Mouse (Mus musculus): Measurements from ENCODE around the gene Hnf4a. TPM values are rescaled to one million over a fixed set of nuclear protein-coding genes. Genes with fewer than 3 reads are reported as not detected.

Gene Hnf4a
- polyA plus RNA-seq, 1 experiment = not detected

- no peak for TF ChIP-seq GATA1 (IDR thresholded peaks at IDR 0.05; ENCODE audit: low read length)
Measured at GRCm38 (mm10) chr2:163534958-163535524, 28.4 kb downstream of the Hnf4a start.

DNA sequence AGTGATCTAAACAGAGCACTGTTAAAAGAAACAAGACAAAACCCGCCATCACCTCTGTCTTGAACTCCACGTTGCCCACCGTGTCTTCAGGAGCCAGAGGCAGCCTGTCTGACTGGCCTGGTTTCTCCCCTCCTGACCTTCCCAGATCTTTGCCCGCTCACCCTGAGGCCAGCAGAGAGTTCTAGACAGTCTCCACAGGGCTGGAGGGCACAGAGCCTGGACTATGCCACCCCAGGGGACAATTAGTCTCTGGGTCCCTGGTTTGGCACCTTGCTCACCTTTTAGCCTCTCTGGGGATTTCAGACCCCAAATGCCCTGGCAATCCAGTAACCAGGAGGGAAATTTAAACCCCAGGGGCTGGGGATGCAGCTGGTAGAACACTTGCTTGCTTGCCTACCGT is 30.8 kb downstream of the Hnf4a start:
- TF ChIP-seq GATA1 (IDR thresholded peaks at IDR 0.05; ENCODE audit: low read length) = no peak

DNA sequence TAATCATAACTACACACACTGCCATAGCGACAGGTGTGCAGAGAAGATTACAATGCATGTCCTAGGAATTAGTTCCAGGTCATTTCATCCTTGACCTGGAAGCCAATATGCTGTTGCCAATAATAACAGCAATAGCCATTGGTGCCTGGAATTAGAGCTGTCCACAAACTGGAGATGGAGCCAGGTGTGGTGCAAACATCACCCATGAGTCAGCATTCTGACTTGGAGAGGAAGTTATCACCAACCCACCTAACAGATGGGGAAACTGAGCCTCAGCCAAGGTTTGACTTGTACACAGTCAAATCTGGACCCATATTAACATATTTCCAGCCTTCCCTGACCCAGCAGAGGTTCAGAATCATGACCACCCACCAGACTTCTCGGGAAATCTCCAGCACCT is 31.8 kb downstream of the Hnf4a start:
- no peak for TF ChIP-seq GATA1 (IDR thresholded peaks at IDR 0.05; ENCODE audit: low read length)

- TF ChIP-seq GATA1 (IDR thresholded peaks at IDR 0.05; ENCODE audit: low read length) = no peak
Measured at GRCm38 (mm10) chr2:163539321-163540040, 32.9 kb downstream of the Hnf4a start.

GRCm38 (mm10) chr2:163540231-163541117 is 33.9 kb downstream of the Hnf4a start:
- TF ChIP-seq GATA1 (IDR thresholded peaks at IDR 0.05; ENCODE audit: low read length) = no peak

- no peak for TF ChIP-seq GATA1 (IDR thresholded peaks at IDR 0.05; ENCODE audit: low read length)
Measured at GRCm38 (mm10) chr2:163541568-163542182, 35.1 kb downstream of the Hnf4a start.

DNA sequence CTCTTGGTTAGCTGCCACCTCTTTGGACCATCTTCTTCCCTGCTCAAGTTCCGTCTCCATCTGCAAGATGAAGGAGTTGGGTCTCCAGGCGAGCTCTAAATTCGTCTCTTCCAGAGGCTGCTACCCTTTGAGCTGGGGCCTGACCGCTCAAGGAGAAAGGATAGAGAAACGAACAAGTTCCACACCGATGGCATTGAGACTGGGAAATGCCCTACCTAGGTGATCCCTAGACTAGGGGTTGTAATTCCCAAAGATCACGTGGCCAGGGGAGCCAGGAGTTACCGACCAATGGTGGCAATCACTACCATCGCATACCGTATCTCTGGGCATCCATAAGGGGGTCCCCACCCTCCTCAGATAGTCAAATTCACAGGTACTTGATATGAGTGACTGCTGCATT is 36.1 kb downstream of the Hnf4a start:
- no peak for TF ChIP-seq GATA1 (IDR thresholded peaks at IDR 0.05; ENCODE audit: low read length)

GRCm38 (mm10) chr2:163546623-163547318 is 40.2 kb downstream of the Hnf4a start:
- no peak for TF ChIP-seq GATA1 (IDR thresholded peaks at IDR 0.05; ENCODE audit: low read length)

- no peak for TF ChIP-seq GATA1 (IDR thresholded peaks at IDR 0.05; ENCODE audit: low read length)
Measured at GRCm38 (mm10) chr2:163548822-163549221, 42.2 kb downstream of the Hnf4a start.

- no peak for TF ChIP-seq GATA1 (IDR thresholded peaks at IDR 0.05; ENCODE audit: low read length)
Measured at GRCm38 (mm10) chr2:163549786-163550185, 43.2 kb downstream of the Hnf4a start.

GRCm38 (mm10) chr2:163552518-163552929 is 45.9 kb downstream of the Hnf4a start:
- TF ChIP-seq GATA1 (IDR thresholded peaks at IDR 0.05; ENCODE audit: low read length) = no peak

GRCm38 (mm10) chr2:163554425-163554982 is 47.9 kb downstream of the Hnf4a start:
- TF ChIP-seq GATA1 (IDR thresholded peaks at IDR 0.05; ENCODE audit: low read length) = no peak

DNA sequence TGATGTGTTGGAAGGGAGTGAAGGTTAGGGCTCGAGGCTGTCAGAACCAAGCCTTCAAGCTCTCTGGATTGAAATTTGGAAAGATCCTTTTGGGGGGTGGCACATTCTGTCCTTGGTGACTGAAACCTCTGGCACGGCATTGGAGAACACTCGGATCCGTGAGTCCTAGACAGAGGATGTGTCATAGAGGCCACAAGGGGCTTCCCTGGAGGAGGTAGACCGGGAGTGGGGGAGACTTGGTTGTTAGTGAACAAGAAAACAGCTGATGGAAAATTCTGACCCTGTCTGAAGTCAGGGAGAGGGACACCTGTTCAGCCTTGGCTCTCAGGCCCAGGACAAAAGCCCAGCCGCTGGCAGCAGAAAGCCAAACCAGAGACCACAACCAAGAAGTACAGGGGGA is 48.4 kb downstream of the Hnf4a start:
- no peak for TF ChIP-seq GATA1 (IDR thresholded peaks at IDR 0.05; ENCODE audit: low read length)

DNA sequence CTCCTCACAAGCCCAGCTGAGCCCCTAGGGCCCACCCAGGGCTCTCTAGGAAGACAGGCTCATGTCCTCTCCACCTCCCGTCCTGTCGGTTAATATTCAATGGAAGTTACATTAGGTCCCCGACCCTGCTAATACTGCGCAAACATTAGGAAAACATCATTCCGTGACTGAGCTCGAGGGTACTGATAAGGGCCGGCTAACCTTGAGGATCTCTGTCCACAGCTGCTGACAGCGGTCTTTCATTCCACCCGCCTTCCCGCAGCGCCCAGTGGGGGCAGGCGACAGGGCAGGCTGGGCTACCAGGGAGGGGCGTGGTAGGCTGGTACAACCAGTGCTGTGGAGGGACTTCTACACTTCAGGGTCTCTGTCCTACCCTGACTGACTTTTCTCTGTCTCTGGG is 48.8 kb downstream of the Hnf4a start:
- no peak for TF ChIP-seq GATA1 (IDR thresholded peaks at IDR 0.05; ENCODE audit: low read length)

- no peak for TF ChIP-seq GATA1 (IDR thresholded peaks at IDR 0.05; ENCODE audit: low read length)
Measured at GRCm38 (mm10) chr2:163558548-163558947, 51.9 kb downstream of the Hnf4a start.

All from G1E-ER4 (cell line).